Mouse (Mus musculus): Measurements from ENCODE around the gene Vwa2. TPM values are rescaled to one million over a fixed set of nuclear protein-coding genes. Genes with fewer than 3 reads are reported as not detected.

The Vwa2 gene
- polyA plus RNA-seq, 1 experiment, result 0.54 TPM

GRCm38 (mm10) chr19:56935111-56935510 lies 61.1 kb downstream of the Vwa2 start:
- WGBS, result 91% methylated on average over 6 of the region's 6 CpGs
- Histone ChIP-seq H3K4me1 (replicated peaks; ENCODE audit: control insufficient read depth, insufficient read depth, low read length) (no peaks in the 10 kb centered on the region), H3K36me3 (ENCODE audit: control insufficient read depth, insufficient read depth, low read length) (no peaks in the 10 kb centered on the region), H3K27me3 (ENCODE audit: control insufficient read depth, insufficient read depth, low read length) (no peaks in the 10 kb centered on the region), H3K27ac (ENCODE audit: control insufficient read depth, insufficient read depth, low read length) (no peak overlapping the region), H3K4me3 (ENCODE audit: control insufficient read depth, insufficient read depth, low read length) (no peak overlapping the region)
- DNase-seq, result no peak
- no peak for TF ChIP-seq POLR2A (IDR thresholded peaks at IDR 0.05; ENCODE audit: control insufficient read depth, extremely low read depth, insufficient read depth, low read length, poor library complexity)
- no peak for TF ChIP-seq CTCF (IDR thresholded peaks at IDR 0.05; ENCODE audit: borderline replicate concordance, control insufficient read depth, extremely low read depth, insufficient read depth, low read length, poor library complexity)

- Histone ChIP-seq H3K4me1 (replicated peaks; ENCODE audit: control insufficient read depth, insufficient read depth, low read length) (no peaks in the 10 kb centered on the region), H3K4me3 (ENCODE audit: control insufficient read depth, insufficient read depth, low read length) (no peak overlapping the region), H3K27ac (ENCODE audit: control insufficient read depth, insufficient read depth, low read length) (no peak overlapping the region), H3K27me3 (ENCODE audit: control insufficient read depth, insufficient read depth, low read length) (no peaks in the 10 kb centered on the region), H3K36me3 (ENCODE audit: control insufficient read depth, insufficient read depth, low read length) (no peaks in the 10 kb centered on the region)
- WGBS, result 93% methylated on average over 7 of the region's 7 CpGs
- TF ChIP-seq POLR2A (IDR thresholded peaks at IDR 0.05; ENCODE audit: control insufficient read depth, extremely low read depth, insufficient read depth, low read length, poor library complexity) (no peak), CTCF (IDR thresholded peaks at IDR 0.05; ENCODE audit: borderline replicate concordance, control insufficient read depth, extremely low read depth, insufficient read depth, low read length, poor library complexity) (no peak)
- peak; percentile 8 for DNase-seq
Measured at GRCm38 (mm10) chr19:56935777-56936176, 61.7 kb downstream of the Vwa2 start.

DNA sequence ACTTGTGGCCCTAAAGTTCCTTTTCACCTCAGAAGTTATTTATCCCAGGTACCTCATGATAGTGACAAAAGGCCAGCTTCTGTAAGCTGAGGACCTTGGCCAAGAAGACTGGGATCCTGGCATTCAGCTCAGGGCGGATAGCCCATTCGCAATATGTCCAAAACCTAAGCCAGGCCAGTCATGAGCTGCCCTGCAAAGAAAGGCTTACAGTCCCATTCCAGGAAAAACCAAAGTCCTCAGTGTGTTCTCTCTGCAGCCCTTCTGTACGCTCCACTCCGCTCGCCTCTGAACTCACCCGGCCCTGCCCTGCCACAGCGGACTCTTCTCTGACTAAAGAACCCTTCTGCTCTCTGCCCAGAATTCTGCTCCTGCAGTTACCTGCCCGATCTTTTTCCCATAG lies 62.2 kb downstream of the Vwa2 start:
- Histone ChIP-seq H3K4me3 (ENCODE audit: control insufficient read depth, insufficient read depth, low read length) (no peak overlapping the region), H3K27me3 (ENCODE audit: control insufficient read depth, insufficient read depth, low read length) (no peaks in the 10 kb centered on the region), H3K27ac (ENCODE audit: control insufficient read depth, insufficient read depth, low read length) (no peak overlapping the region), H3K4me1 (replicated peaks; ENCODE audit: control insufficient read depth, insufficient read depth, low read length) (no peaks in the 10 kb centered on the region), H3K36me3 (ENCODE audit: control insufficient read depth, insufficient read depth, low read length) (no peaks in the 10 kb centered on the region)
- 98% methylated on average over 8 of the region's 8 CpGs for WGBS
- TF ChIP-seq CTCF (IDR thresholded peaks at IDR 0.05; ENCODE audit: borderline replicate concordance, control insufficient read depth, extremely low read depth, insufficient read depth, low read length, poor library complexity) (no peak), POLR2A (IDR thresholded peaks at IDR 0.05; ENCODE audit: control insufficient read depth, extremely low read depth, insufficient read depth, low read length, poor library complexity) (no peak)
- DNase-seq, result no peak

GRCm38 (mm10) chr19:56937911-56938310 lies 63.9 kb downstream of the Vwa2 start:
- no peak for TF ChIP-seq CTCF (IDR thresholded peaks at IDR 0.05; ENCODE audit: borderline replicate concordance, control insufficient read depth, extremely low read depth, insufficient read depth, low read length, poor library complexity)
- H3K36me3 ChIP-seq (ENCODE audit: control insufficient read depth, insufficient read depth, low read length), result no peaks in the 10 kb centered on the region
- no peak overlapping the region for H3K4me3 ChIP-seq (ENCODE audit: control insufficient read depth, insufficient read depth, low read length)
- no peaks in the 10 kb centered on the region for H3K4me1 ChIP-seq (replicated peaks; ENCODE audit: control insufficient read depth, insufficient read depth, low read length)
- no peak overlapping the region for H3K27ac ChIP-seq (ENCODE audit: control insufficient read depth, insufficient read depth, low read length)
- no peak for DNase-seq
- 97% methylated on average over 5 of the region's 5 CpGs for WGBS
- H3K27me3 ChIP-seq (ENCODE audit: control insufficient read depth, insufficient read depth, low read length), result no peaks in the 10 kb centered on the region

DNA sequence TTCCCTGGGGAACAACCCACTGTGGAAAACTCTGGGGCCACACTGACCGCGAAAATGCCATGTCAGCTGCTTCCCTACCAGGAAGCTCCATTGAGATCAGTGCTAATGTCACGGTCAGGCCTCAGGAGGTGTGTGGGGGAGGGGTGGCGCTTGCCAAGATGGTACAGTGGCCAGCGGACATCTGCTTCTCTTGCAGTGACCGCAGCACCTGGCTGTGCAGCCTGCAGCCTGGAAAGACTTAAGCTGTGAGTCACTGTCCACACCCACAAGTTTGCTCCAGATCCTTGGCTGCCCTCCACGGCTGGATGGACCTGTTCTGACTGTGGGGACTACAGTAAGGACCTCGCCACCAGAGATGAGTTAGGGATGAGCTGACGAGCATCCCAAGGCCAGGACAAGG lies 65.8 kb downstream of the Vwa2 start:
- Histone ChIP-seq H3K4me3 (ENCODE audit: control insufficient read depth, insufficient read depth, low read length) (no peak overlapping the region), H3K27ac (ENCODE audit: control insufficient read depth, insufficient read depth, low read length) (no peak overlapping the region), H3K36me3 (ENCODE audit: control insufficient read depth, insufficient read depth, low read length) (no peaks in the 10 kb centered on the region), H3K27me3 (ENCODE audit: control insufficient read depth, insufficient read depth, low read length) (no peaks in the 10 kb centered on the region), H3K4me1 (replicated peaks; ENCODE audit: control insufficient read depth, insufficient read depth, low read length) (no peaks in the 10 kb centered on the region)
- DNase-seq, result no peak
- no peak for TF ChIP-seq CTCF (IDR thresholded peaks at IDR 0.05; ENCODE audit: borderline replicate concordance, control insufficient read depth, extremely low read depth, insufficient read depth, low read length, poor library complexity)
- TF ChIP-seq POLR2A (IDR thresholded peaks at IDR 0.05; ENCODE audit: control insufficient read depth, extremely low read depth, insufficient read depth, low read length, poor library complexity), result no peak
- WGBS, result 92% methylated on average over 9 of the region's 9 CpGs

DNA sequence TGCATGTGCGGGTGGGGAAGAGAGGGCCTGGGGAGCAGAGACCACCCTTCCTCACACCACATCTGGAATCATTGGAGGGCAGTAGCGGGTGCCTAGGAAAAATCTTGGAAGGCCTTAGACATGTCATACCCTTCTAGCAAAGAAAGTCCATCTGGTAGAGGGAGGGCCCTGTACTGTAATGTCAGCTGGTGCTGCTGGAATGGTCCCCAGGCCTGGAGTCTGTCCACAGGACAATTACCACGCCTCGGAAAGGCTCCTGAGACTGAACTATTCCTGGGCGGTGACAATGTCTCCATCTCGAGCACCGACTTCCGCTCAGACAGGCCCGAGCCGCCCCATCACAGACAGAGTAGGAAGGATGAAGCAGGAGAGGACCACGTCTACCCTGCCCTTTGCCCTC lies 66.5 kb downstream of the Vwa2 start:
- DNase-seq, result no peak
- H3K27ac ChIP-seq (ENCODE audit: control insufficient read depth, insufficient read depth, low read length), result no peak overlapping the region
- 94% methylated on average over 11 of the region's 11 CpGs for WGBS
- H3K4me3 ChIP-seq (ENCODE audit: control insufficient read depth, insufficient read depth, low read length), result no peak overlapping the region
- TF ChIP-seq POLR2A (IDR thresholded peaks at IDR 0.05; ENCODE audit: control insufficient read depth, extremely low read depth, insufficient read depth, low read length, poor library complexity), result no peak
- no peak for TF ChIP-seq CTCF (IDR thresholded peaks at IDR 0.05; ENCODE audit: borderline replicate concordance, control insufficient read depth, extremely low read depth, insufficient read depth, low read length, poor library complexity)
- no peaks in the 10 kb centered on the region for H3K4me1 ChIP-seq (replicated peaks; ENCODE audit: control insufficient read depth, insufficient read depth, low read length)
- H3K36me3 ChIP-seq (ENCODE audit: control insufficient read depth, insufficient read depth, low read length), result no peaks in the 10 kb centered on the region
- H3K27me3 ChIP-seq (ENCODE audit: control insufficient read depth, insufficient read depth, low read length), result no peaks in the 10 kb centered on the region

GRCm38 (mm10) chr19:56942216-56942615 lies 68.2 kb downstream of the Vwa2 start:
- H3K36me3 ChIP-seq (ENCODE audit: control insufficient read depth, insufficient read depth, low read length), result no peaks in the 10 kb centered on the region
- H3K4me3 ChIP-seq (ENCODE audit: control insufficient read depth, insufficient read depth, low read length), result no peak overlapping the region
- TF ChIP-seq CTCF (IDR thresholded peaks at IDR 0.05; ENCODE audit: borderline replicate concordance, control insufficient read depth, extremely low read depth, insufficient read depth, low read length, poor library complexity) (no peak), POLR2A (IDR thresholded peaks at IDR 0.05; ENCODE audit: control insufficient read depth, extremely low read depth, insufficient read depth, low read length, poor library complexity) (no peak)
- H3K27me3 ChIP-seq (ENCODE audit: control insufficient read depth, insufficient read depth, low read length), result no peaks in the 10 kb centered on the region
- no peak overlapping the region for H3K27ac ChIP-seq (ENCODE audit: control insufficient read depth, insufficient read depth, low read length)
- DNase-seq, result no peak
- no peaks in the 10 kb centered on the region for H3K4me1 ChIP-seq (replicated peaks; ENCODE audit: control insufficient read depth, insufficient read depth, low read length)
- WGBS, result 92% methylated on average over 7 of the region's 7 CpGs

All from thymus, adult 2 months (tissue).